Mouse (Mus musculus) small intestine, adult 2 months (tissue): ENCODE measurements around the gene Eya4. TPM values are rescaled to one million over a fixed set of nuclear protein-coding genes. Genes with fewer than 3 reads are reported as not detected.

Source experiments
- H3K27ac ChIP-seq: fragments of 200-500 bp; 2 replicates; pipeline ENCODE4 v1.5.1; 2012; ENCODE audit warnings: low read depth, low read length, control low read depth, inconsistent platforms; ENCODE audit not compliant: insufficient read depth
- H3K27me3 ChIP-seq: fragments of 200-500 bp; 2 replicates; pipeline ENCODE4 v1.6.1; 2012; ENCODE audit warnings: mild to moderate bottlenecking, moderate library complexity, low read length, inconsistent platforms; ENCODE audit not compliant: control insufficient read depth, insufficient read depth
- H3K36me3 ChIP-seq: fragments of 200-500 bp; 2 replicates; pipeline ENCODE4 v1.6.1; 2012; ENCODE audit warnings: mild to moderate bottlenecking, low read length, control low read depth, inconsistent platforms; ENCODE audit not compliant: control insufficient read depth, insufficient read depth
- H3K4me1 ChIP-seq: fragments of 200-500 bp; 2 replicates; pipeline ENCODE4 v1.6.1; 2012; ENCODE audit warnings: low read length, inconsistent platforms, mixed read lengths; ENCODE audit not compliant: control insufficient read depth, insufficient read depth, insufficient read length
- H3K4me3 ChIP-seq: fragments of 200-500 bp; 2 replicates; pipeline ENCODE4 v1.5.1; 2012; ENCODE audit warnings: low read depth, mild to moderate bottlenecking, control low read depth, inconsistent platforms, low read length, moderate library complexity
- CTCF ChIP-seq: fragments of 200-500 bp; IDR thresholded peaks from 2 replicates; pipeline ENCODE4 v1.5.1; 2012; ENCODE audit warnings: low read depth, mild to moderate bottlenecking, control low read depth, inconsistent platforms, low read length, moderate library complexity, mixed read lengths; ENCODE audit not compliant: insufficient replicate concordance, insufficient read length; ENCODE audit errors: extremely low read depth
- POLR2A ChIP-seq: fragments of 200-500 bp; IDR thresholded peaks from 2 replicates; pipeline ENCODE4 v1.6.1; 2012; ENCODE audit warnings: low read depth, mild to moderate bottlenecking, control low read depth, inconsistent platforms, low read length, moderate library complexity
- WGBS: fragments of 180-500 bp; shearing (Covaris S2); methylation state at CpG from one replicate; pipeline ENCODE4 v1.1.7; 2018; 5-methylcytosine and 5-hydroxymethylcytosine counted together
- polyA plus RNA-seq: library from polyadenylated mRNA; depleted of rRNA; stranded (reverse); fragments of >200 nt; gene quantifications from 2 replicates; pipeline ENCODE4 v1.2.3, GENCODE M21; 2012

Eya4 gene
- polyA plus RNA-seq, 1 experiment, result 0.03 TPM

- WGBS, result 66% methylated on average over 21 of the region's 21 CpGs
- H3K4me3 ChIP-seq, result no peak overlapping the region
- H3K36me3 ChIP-seq, result no peaks in the 10 kb centered on the region
- H3K27ac ChIP-seq, result no peak overlapping the region
- no peaks in the 10 kb centered on the region for H3K27me3 ChIP-seq
- H3K4me1 ChIP-seq, result no peaks in the 10 kb centered on the region
- TF ChIP-seq POLR2A (no peak), CTCF (peak; percentile 43; the same call in 1 of the 2 replicates)
Measured at GRCm38 (mm10) chr10:23086352-23087215, 264.0 kb downstream of the Eya4 start.

GRCm38 (mm10) chr10:23081548-23081828 lies 269.1 kb downstream of the Eya4 start:
- Histone ChIP-seq H3K36me3 (no peaks in the 10 kb centered on the region), H3K27ac (no peak overlapping the region), H3K27me3 (no peaks in the 10 kb centered on the region), H3K4me3 (no peak overlapping the region), H3K4me1 (0 out of 2 replicates have a peak, but pooled peaks cover 2% of the 10 kb centered on the region)
- TF ChIP-seq POLR2A, result no peak
- 18% methylated on average over 4 of the region's 4 CpGs for WGBS

GRCm38 (mm10) chr10:23080749-23081547 lies 269.6 kb downstream of the Eya4 start:
- no peak overlapping the region for H3K4me3 ChIP-seq
- H3K4me1 ChIP-seq, result 0 out of 2 replicates have a peak, but pooled peaks cover 2% of the 10 kb centered on the region
- no peaks in the 10 kb centered on the region for H3K27me3 ChIP-seq
- TF ChIP-seq POLR2A, result no peak
- TF ChIP-seq CTCF, result peak; percentile 88; the same call in 1 of the 2 replicates
- H3K36me3 ChIP-seq, result no peaks in the 10 kb centered on the region
- WGBS, result 35% methylated on average over 24 of the region's 24 CpGs
- H3K27ac ChIP-seq, result no peak overlapping the region

GRCm38 (mm10) chr10:23076691-23077385 lies 273.7 kb downstream of the Eya4 start:
- Histone ChIP-seq H3K4me3 (peak overlapping the region; percentile 53), H3K36me3 (no peaks in the 10 kb centered on the region), H3K27ac (peak overlapping the region; percentile 38), H3K4me1 (peaks cover 8% of the 10 kb centered on the region; the same call in 1 of the 2 replicates), H3K27me3 (no peaks in the 10 kb centered on the region)
- TF ChIP-seq CTCF (no peak), POLR2A (no peak)
- 30% methylated on average over 21 of the region's 21 CpGs for WGBS

GRCm38 (mm10) chr10:23073431-23073830 lies 277.2 kb downstream of the Eya4 start:
- 31% methylated on average over 2 of the region's 2 CpGs for WGBS
- TF ChIP-seq CTCF (no peak), POLR2A (no peak)
- no peak overlapping the region for H3K4me3 ChIP-seq
- peaks cover 8% of the 10 kb centered on the region; the same call in 1 of the 2 replicates for H3K4me1 ChIP-seq
- no peaks in the 10 kb centered on the region for H3K27me3 ChIP-seq
- no peaks in the 10 kb centered on the region for H3K36me3 ChIP-seq
- H3K27ac ChIP-seq, result no peak overlapping the region

GRCm38 (mm10) chr10:23063637-23064036 lies 286.9 kb downstream of the Eya4 start:
- Histone ChIP-seq H3K4me1 (no peaks in the 10 kb centered on the region), H3K27ac (no peak overlapping the region), H3K36me3 (no peaks in the 10 kb centered on the region), H3K4me3 (no peak overlapping the region), H3K27me3 (no peaks in the 10 kb centered on the region; the same call in 1 of the 2 replicates)
- TF ChIP-seq CTCF (no peak), POLR2A (no peak)
- 58% methylated on average over 6 of the region's 6 CpGs for WGBS

- no peak overlapping the region for H3K4me3 ChIP-seq
- TF ChIP-seq CTCF (no peak), POLR2A (no peak)
- H3K36me3 ChIP-seq, result no peaks in the 10 kb centered on the region
- no peaks in the 10 kb centered on the region; the same call in 1 of the 2 replicates for H3K27me3 ChIP-seq
- no peaks in the 10 kb centered on the region for H3K4me1 ChIP-seq
- H3K27ac ChIP-seq, result peak overlapping the region; percentile 22; the same call in 1 of the 2 replicates
- 72% methylated on average over 5 of the region's 5 CpGs for WGBS
Measured at GRCm38 (mm10) chr10:23062719-23063118, 287.9 kb downstream of the Eya4 start.
